Mouse (Mus musculus): ENCODE measurements around the gene Prl3a1. TPM values are rescaled to one million over a fixed set of nuclear protein-coding genes. Genes with fewer than 3 reads are reported as not detected.

The Prl3a1 gene
- not detected in 2 replicates for polyA plus RNA-seq (2015; fragmentation: Nextera tagmentation; extraction: Ambion mirVana)

DNA sequence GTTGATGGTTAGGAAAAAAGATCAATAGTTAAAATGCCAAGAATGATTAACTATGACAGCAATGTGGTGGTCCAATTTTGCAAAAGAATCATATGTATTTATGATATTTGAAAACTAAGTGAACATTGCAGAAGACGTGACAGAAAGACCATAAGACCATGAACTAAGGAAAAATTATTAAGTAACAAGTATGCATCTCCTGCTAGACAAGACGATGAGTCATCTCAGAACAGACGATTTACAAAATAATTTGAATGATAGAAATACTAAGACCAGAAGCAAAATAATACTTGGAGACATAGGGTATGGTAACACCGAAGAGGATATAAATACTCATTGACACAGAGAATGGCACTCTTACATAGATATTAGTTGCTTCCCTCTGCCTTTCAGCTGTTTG lies at the start of gene Prl3a1:
TSS of gene Prl3a1 (plus strand) at position 301 of the 400 bp plus-strand sequence.
- no peak within 1 kb of the TSS for H3K4me3 ChIP-seq
- ATAC-seq (ENCODE audit: low FRiP score, low read depth): no peak
- no peak within 1 kb of the TSS for H3K4me2 ChIP-seq
- no peaks in the 10 kb centered on the region for H3K27me3 ChIP-seq
- H3K4me1 ChIP-seq (replicated peaks): no peaks in the 10 kb centered on the region
- WGBS: 91% methylated on average over 4 of the region's 4 CpGs
- H3K27ac ChIP-seq (replicated peaks): no peak within 1 kb of the TSS
- no peaks in the 10 kb centered on the region for H3K36me3 ChIP-seq
- H3K9ac ChIP-seq: no peak within 1 kb of the TSS
- no peaks in the 10 kb centered on the region for H3K9me3 ChIP-seq

DNA sequence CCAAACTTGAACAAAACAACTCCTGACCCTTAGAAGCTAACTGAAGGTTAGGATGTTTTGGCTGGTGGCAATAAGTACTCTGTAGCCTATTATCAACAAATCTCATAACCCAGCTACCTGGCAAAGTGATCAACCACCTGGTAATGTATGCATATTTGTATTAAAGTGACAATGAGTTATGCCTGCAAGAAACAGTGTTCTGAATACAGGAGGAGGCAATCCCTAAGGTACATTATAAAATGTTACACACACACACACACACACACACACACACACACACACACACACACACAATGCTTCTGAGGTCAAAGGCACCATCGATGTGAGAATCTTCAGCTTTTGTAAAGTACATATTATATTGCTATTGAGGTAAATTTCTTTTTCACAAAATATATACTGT lies 17.7 kb upstream of the Prl3a1 start, which contains the start of gene Prl3b1:
TSS of gene Prl3b1 (plus strand) at position 301 of the 400 bp plus-strand sequence.
- ATAC-seq (ENCODE audit: low FRiP score, low read depth): no peak
- no peak within 1 kb of the TSS for H3K4me3 ChIP-seq
- WGBS: 98% methylated on average over 1 of the region's 1 CpGs
- no peak within 1 kb of the TSS for H3K4me2 ChIP-seq
- no peaks in the 10 kb centered on the region for H3K9me3 ChIP-seq
- no peak within 1 kb of the TSS for H3K9ac ChIP-seq
- no peaks in the 10 kb centered on the region for H3K36me3 ChIP-seq
- H3K27me3 ChIP-seq: no peaks in the 10 kb centered on the region
- H3K4me1 ChIP-seq (replicated peaks): no peaks in the 10 kb centered on the region
- H3K27ac ChIP-seq (replicated peaks): no peak within 1 kb of the TSS

DNA sequence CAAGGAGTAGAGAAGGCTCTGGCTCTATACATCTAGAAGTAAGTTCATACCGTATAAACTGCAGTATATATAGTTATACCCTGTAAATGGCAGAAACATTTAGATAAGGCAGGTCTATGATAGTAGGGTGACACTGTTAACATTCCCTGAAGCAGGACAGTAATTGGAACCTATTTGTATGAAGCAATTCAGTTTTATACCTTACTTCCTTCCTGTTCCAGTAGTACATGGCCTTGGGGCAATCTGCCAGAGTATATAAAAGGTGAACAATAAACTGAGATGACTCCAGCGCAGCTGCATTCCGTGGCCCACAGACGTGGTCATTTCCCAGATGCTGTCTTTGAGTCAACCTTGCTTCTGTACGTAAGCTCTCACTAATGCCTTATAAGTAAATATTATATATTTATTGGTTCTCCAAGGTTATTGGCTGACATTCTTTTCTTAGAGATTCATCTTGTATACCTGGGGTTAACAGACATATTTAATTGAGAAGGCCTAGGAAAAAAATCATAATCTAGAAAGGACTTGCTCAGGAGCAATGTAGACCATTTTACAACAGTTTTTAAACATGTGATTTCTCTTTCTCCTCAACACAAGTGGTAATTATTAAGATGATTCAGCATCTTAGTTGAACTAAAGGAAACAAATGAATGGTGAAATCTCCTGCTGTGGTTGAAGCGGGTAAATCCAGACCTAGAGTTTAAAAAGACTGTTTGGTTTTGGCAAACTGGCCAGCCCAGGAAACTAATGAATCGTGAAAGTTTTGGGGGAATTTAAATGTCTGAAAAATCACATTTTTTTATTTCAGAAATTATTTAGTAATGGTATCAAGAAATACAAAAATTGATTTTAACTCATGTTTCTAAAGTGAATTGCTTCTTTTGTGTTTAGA lies 53.3 kb downstream of the Prl3a1 start, which contains the start of gene Prl6a1:
TSS of gene Prl6a1 (plus strand) at position 294 of the 892 bp plus-strand sequence.
- no peak for ATAC-seq (ENCODE audit: low FRiP score, low read depth)
- H3K4me3 ChIP-seq: no peak within 1 kb of the TSS
- H3K27me3 ChIP-seq: no peaks in the 10 kb centered on the region
- H3K9me3 ChIP-seq: no peaks in the 10 kb centered on the region
- 79% methylated on average over 7 of the region's 7 CpGs for WGBS
- H3K27ac ChIP-seq (replicated peaks): no peak within 1 kb of the TSS
- H3K4me1 ChIP-seq (replicated peaks): no peaks in the 10 kb centered on the region
- no peak within 1 kb of the TSS for H3K9ac ChIP-seq
- H3K4me2 ChIP-seq: no peak within 1 kb of the TSS
- H3K36me3 ChIP-seq: no peaks in the 10 kb centered on the region

Other genes starting within 250 kb of the Prl3a1 start
- 0.18 TPM in 1 of 2 replicates, not detected in the other for gene Prl, start 201.9 kb upstream of the Prl3a1 start, polyA plus RNA-seq (2015; fragmentation: Nextera tagmentation; extraction: Ambion mirVana)
- gene Prl3d1, start 165.2 kb upstream of the Prl3a1 start, polyA plus RNA-seq (2015; fragmentation: Nextera tagmentation; extraction: Ambion mirVana): not detected in 2 replicates
- not detected in 2 replicates for gene Prl3d2, start 137.7 kb upstream of the Prl3a1 start, polyA plus RNA-seq (2015; fragmentation: Nextera tagmentation; extraction: Ambion mirVana)
- gene Prl3d3, start 102.6 kb upstream of the Prl3a1 start, polyA plus RNA-seq (2015; fragmentation: Nextera tagmentation; extraction: Ambion mirVana): not detected in 2 replicates
- not detected in 2 replicates for gene Prl3c1, start 62.8 kb upstream of the Prl3a1 start, polyA plus RNA-seq (2015; fragmentation: Nextera tagmentation; extraction: Ambion mirVana)
- not detected in 2 replicates for gene Prl3b1, start 17.6 kb upstream of the Prl3a1 start, polyA plus RNA-seq (2015; fragmentation: Nextera tagmentation; extraction: Ambion mirVana)
- not detected in 2 replicates for gene Prl6a1, start 53.2 kb downstream of the Prl3a1 start, polyA plus RNA-seq (2015; fragmentation: Nextera tagmentation; extraction: Ambion mirVana)
- gene Prl8a2, start 86.2 kb downstream of the Prl3a1 start, polyA plus RNA-seq (2015; fragmentation: Nextera tagmentation; extraction: Ambion mirVana): not detected in 2 replicates
- gene Prl2b1, start 131.4 kb downstream of the Prl3a1 start, polyA plus RNA-seq (2015; fragmentation: Nextera tagmentation; extraction: Ambion mirVana): not detected in 2 replicates
- gene Prl8a6, start 179.3 kb downstream of the Prl3a1 start, polyA plus RNA-seq (2015; fragmentation: Nextera tagmentation; extraction: Ambion mirVana): not detected in 2 replicates

All from hindbrain, embryonic 15.5 days (tissue).